Mouse (Mus musculus) limb, embryonic 11.5 days (tissue): Measurements from ENCODE around the gene Tmem62. TPM values are rescaled to one million over a fixed set of nuclear protein-coding genes. Genes with fewer than 3 reads are reported as not detected.

Experiments used
- ATAC-seq: fragments of 200-750 bp; cut with Nextera tagmentation; 2 replicates; pipeline ENCODE4 v1.8.0; 2017; ENCODE audit warnings: low read depth; ENCODE audit not compliant: insufficient number of reproducible peaks, low FRiP score, low TSS enrichment
- DNase-seq: peaks from one replicate; pipeline ENCODE4 v3.0.0-alpha.2; 2015; ENCODE audit warnings: low spot score
- H3K27ac ChIP-seq: fragments of 300-500 bp; sonication (generic); replicated peaks from 2 replicates; pipeline ENCODE4 v1.5.1; 2014; ENCODE audit warnings: low read depth, mild to moderate bottlenecking, low read length
- H3K27me3 ChIP-seq: fragments of 300-500 bp; sonication (generic); 2 replicates; pipeline ENCODE4 v1.6.1; 2014; ENCODE audit warnings: mild to moderate bottlenecking, low read length, mixed read lengths; ENCODE audit not compliant: control insufficient read depth, insufficient read depth
- H3K36me3 ChIP-seq: fragments of 300-500 bp; sonication (generic); 2 replicates; pipeline ENCODE4 v1.6.1; 2014; ENCODE audit warnings: mild to moderate bottlenecking, low read length, moderate library complexity, mixed read lengths; ENCODE audit not compliant: control insufficient read depth, insufficient read depth
- H3K4me1 ChIP-seq: fragments of 300-500 bp; sonication (generic); 2 replicates; pipeline ENCODE4 v1.6.1; 2014; ENCODE audit warnings: low read length, mixed read lengths; ENCODE audit not compliant: control insufficient read depth, insufficient read depth
- H3K4me2 ChIP-seq: fragments of 300-500 bp; sonication (generic); 2 replicates; pipeline ENCODE4 v1.6.1; 2014; ENCODE audit warnings: low read depth, mild to moderate bottlenecking, moderate library complexity; ENCODE audit not compliant: severe bottlenecking
- H3K4me3 ChIP-seq: fragments of 300-500 bp; sonication (generic); 2 replicates; pipeline ENCODE4 v1.5.1; 2014; ENCODE audit warnings: low read depth, low read length
- H3K9ac ChIP-seq: fragments of 300-500 bp; sonication (generic); 2 replicates; pipeline ENCODE4 v1.6.1; 2014; ENCODE audit warnings: mild to moderate bottlenecking, low read length
- H3K9me3 ChIP-seq: fragments of 300-500 bp; sonication (generic); 2 replicates; pipeline ENCODE4 v1.6.1; 2016; ENCODE audit warnings: low read length; ENCODE audit not compliant: control insufficient read depth
- WGBS: fragments of 180-500 bp; shearing (Covaris S2); extraction: QIAGEN DNeasy Blood & Tissue Kit; methylation state at CpG from one replicate; pipeline ENCODE4 v1.1.7; 2014; 5-methylcytosine and 5-hydroxymethylcytosine counted together
- polyA plus RNA-seq: library from polyadenylated mRNA; unstranded; fragments of >200 nt; fragmentation: Nextera tagmentation; extraction: Ambion mirVana; gene quantifications from 2 replicates; pipeline ENCODE4 v1.2.1, GENCODE M21; 2014

Tmem62 gene
- polyA plus RNA-seq, 1 experiment from 2014 or later = 0.93 TPM

DNA sequence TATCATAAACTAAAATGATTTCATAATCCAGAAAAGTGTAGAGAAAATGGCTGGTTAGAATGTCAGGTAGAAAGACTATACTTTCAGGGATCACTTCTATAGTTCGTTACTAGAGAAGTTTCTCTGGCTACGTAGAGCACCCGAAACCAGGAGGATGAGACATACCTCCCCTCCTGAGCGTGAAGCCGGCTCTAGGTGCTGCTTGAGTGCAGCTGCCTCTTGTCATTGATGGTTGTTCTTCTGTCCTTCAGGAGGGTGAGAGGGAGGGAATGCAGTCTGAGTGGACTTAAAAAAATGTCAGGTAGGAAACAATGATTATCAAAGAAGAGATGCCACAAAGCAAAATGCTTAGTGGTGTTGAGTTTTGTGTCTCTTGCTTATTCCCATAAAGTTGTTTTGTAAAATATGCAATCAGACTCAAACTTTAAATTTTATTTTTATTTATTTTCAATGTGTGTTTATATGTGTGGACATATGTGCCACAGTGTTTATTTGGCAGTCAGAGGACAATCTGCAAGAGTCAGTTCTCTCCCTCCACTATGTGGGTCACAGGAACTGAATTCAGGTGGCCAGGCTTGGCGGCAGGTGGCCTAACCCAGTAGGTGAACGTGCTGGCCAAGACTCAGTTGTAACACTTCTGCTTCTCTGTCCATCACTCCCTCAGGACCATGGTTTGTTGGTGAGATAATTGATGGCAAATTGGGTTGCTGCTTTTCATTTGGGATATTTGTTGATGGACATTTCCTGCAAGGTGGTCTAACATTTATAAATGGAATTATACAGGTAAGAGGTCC lies 27.4 kb downstream of the Tmem62 start:
- Histone ChIP-seq H3K27ac (no peak overlapping the region), H3K27me3 (no peaks in the 10 kb centered on the region), H3K9me3 (no peaks in the 10 kb centered on the region), H3K4me1 (peaks cover 4% of the 10 kb centered on the region; the same call in 1 of the 2 replicates), H3K4me3 (no peak overlapping the region), H3K4me2 (no peak overlapping the region), H3K9ac (no peak overlapping the region), H3K36me3 (no peaks in the 10 kb centered on the region)
- no peak for DNase-seq
- 82% methylated on average over 7 of the region's 7 CpGs for WGBS
- ATAC-seq = no peak

DNA sequence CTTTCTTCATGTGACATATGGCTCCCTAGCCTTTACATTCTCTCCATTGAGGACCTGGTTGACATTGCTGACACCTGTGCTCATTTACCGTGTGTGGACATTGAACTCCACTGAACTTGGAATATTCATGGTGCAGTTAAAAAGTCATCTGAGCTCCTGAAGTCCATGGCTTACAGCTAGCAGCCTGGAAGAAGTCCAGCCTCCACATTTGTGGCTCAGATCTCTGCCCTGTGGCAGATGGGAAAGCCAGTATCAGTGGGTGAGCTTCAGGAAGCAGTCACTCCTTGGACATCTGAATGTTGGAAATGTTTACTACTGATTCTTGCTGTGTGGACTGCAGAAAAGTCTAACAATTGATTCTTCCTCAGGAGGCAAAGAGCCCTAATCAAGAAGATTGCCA lies 30.2 kb downstream of the Tmem62 start:
- Histone ChIP-seq H3K9ac (no peak overlapping the region), H3K27me3 (no peaks in the 10 kb centered on the region), H3K9me3 (no peaks in the 10 kb centered on the region), H3K4me3 (no peak overlapping the region), H3K4me1 (peaks cover 6% of the 10 kb centered on the region; the same call in 1 of the 2 replicates), H3K27ac (no peak overlapping the region), H3K4me2 (no peak overlapping the region), H3K36me3 (no peaks in the 10 kb centered on the region)
- ATAC-seq = no peak
- 95% methylated on average over 1 of the region's 1 CpGs for WGBS
- no peak for DNase-seq

DNA sequence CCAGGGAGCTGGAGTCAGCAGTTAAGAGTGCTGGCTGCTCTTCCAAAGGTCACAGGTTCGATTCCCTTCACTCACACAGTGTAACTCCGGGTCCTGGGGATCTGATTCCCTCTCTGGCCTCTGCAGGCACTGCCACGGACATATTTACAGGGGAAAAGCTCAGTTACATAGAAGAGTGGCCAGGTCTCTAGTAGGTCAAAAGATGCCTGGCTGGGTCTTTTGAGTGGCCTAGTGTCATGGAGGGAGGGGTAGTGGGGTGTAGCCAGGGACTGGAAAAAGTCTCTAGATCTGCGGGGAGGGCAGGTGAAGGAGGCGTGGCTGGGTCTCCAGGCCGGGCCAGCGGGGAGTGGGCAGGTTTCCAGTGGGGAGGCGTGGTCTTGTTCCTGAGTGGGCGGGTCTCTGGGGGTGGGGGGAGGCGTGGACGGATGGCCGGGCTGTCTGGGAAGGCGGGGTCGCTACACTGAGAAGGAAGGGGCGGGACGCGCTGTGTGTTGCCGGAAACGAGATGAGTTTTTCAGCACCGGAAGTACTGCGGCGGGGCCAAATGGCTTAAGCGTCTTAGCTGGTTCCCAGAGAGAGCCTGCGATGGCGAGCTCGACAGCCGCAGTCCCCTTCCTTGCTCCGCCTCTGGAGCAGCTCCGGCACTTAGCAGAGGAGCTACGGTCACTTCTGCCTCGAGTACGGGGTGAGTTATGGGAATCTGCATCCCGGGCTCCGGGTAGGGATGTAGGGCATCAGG lies 31.3 kb downstream of the Tmem62 start, which contains the start of gene Ccndbp1:
Gene Ccndbp1 (plus strand): TSS at position 479 of the 739 bp plus-strand sequence.
- WGBS = 2% methylated on average over 34 of the region's 34 CpGs

DNA sequence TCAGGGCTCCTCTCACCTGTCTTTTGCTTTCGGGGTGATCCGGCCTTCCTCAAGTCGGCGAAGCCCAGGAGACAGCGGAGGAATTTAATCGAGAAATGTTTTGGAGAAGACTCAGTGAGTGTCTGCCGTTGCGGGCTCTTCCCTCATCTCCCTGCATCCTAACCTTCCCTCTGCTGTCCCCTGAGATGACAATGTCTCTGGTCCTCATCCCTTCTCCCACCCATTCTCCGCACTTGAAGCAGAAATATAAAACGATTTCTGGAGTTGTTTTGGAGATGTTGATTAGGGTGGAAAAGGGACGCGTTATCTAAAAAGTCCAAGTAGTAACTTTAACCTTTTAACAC lies 31.8 kb downstream of the Tmem62 start:
- no peak overlapping the region for H3K27ac ChIP-seq

More for the DNA sequence above, 31.3 kb downstream of the Tmem62 start, which contains the start of gene Ccndbp1:
- H3K9me3 ChIP-seq = no peaks in the 10 kb centered on the region
- peak within 1 kb of the TSS; percentile 64 for H3K4me3 ChIP-seq
- H3K4me1 ChIP-seq = peaks cover 6% of the 10 kb centered on the region; the same call in 1 of the 2 replicates
- H3K27ac ChIP-seq = no peak within 1 kb of the TSS
- ATAC-seq (peak; percentile 95), DNase-seq (peak; percentile 90)
- H3K36me3 ChIP-seq = no peaks in the 10 kb centered on the region
- H3K9ac ChIP-seq = peak within 1 kb of the TSS; percentile 52
- H3K4me2 ChIP-seq = peak within 1 kb of the TSS; percentile 86
- H3K27me3 ChIP-seq = no peaks in the 10 kb centered on the region

GRCm38 (mm10) chr2:121009071-121009677 lies 32.4 kb downstream of the Tmem62 start:
- ATAC-seq = no peak
- WGBS = 29% methylated on average over 5 of the region's 5 CpGs

More for the DNA sequence above, 31.8 kb downstream of the Tmem62 start:
- peak overlapping the region; percentile 86 for H3K4me2 ChIP-seq
- DNase-seq = no peak
- no peaks in the 10 kb centered on the region for H3K36me3 ChIP-seq
- WGBS = 2% methylated on average over 12 of the region's 12 CpGs
- H3K9ac ChIP-seq = peak overlapping the region; percentile 52
- H3K4me1 ChIP-seq = peaks cover 6% of the 10 kb centered on the region; the same call in 1 of the 2 replicates
- H3K4me3 ChIP-seq = peak overlapping the region; percentile 64
- H3K27me3 ChIP-seq = no peaks in the 10 kb centered on the region
- ATAC-seq = peak; percentile 14; the same call in 1 of the 2 replicates
- no peaks in the 10 kb centered on the region for H3K9me3 ChIP-seq

DNA sequence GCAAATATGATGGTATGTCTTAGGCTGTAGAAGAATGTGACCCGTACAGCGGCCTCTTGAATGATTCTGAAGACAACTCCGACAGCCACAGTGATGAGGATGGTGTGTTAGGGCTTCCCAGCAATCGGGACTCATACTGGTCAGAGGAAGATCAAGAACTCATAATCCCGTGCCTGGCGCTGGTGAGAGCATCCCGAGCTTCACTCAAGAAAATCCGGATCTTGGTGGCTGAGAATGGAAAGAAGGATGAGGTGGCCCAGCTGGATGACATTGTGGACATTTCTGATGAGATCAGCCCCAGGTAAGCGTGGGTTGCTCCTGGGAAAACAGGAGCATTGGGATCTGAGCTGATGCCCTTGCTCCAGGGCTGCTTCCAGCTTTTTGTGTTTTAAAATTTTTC lies 35.9 kb downstream of the Tmem62 start:
- Histone ChIP-seq H3K36me3 (peaks cover 3% of the 10 kb centered on the region; the same call in 1 of the 2 replicates), H3K27me3 (no peaks in the 10 kb centered on the region), H3K4me1 (peaks cover 6% of the 10 kb centered on the region; the same call in 1 of the 2 replicates), H3K4me3 (no peak overlapping the region), H3K9me3 (no peaks in the 10 kb centered on the region), H3K9ac (no peak overlapping the region), H3K4me2 (no peak overlapping the region), H3K27ac (no peak overlapping the region)
- DNase-seq (no peak), ATAC-seq (no peak)
- WGBS = 89% methylated on average over 9 of the region's 9 CpGs

More at GRCm38 (mm10) chr2:121009071-121009677, 32.4 kb downstream of the Tmem62 start:
- Histone ChIP-seq H3K4me1 (peaks cover 6% of the 10 kb centered on the region; the same call in 1 of the 2 replicates), H3K36me3 (no peaks in the 10 kb centered on the region), H3K27ac (no peak overlapping the region), H3K27me3 (no peaks in the 10 kb centered on the region), H3K9me3 (no peaks in the 10 kb centered on the region), H3K9ac (peak overlapping the region; percentile 52; the same call in 1 of the 2 replicates), H3K4me2 (peak overlapping the region; percentile 86), H3K4me3 (peak overlapping the region; percentile 64)
- no peak for DNase-seq

DNA sequence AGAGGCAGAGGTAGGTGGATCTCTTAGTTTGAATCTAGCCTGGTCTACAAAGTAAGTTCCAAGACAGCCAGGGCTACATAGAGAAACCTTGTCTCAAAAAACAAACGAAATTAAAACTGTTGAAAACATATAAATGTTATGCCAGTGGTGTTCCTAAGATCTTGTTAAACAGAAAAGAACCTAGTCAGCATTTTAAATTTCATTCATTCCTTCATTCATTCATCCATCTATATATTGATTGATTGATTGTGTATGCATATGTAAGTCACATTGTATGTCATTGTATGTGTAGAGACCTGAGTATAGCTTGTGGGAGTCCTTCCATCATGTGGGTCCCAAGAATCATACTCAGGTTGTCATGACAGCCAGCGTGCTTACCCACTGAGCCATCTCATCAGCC lies 38.7 kb downstream of the Tmem62 start:
- Histone ChIP-seq H3K4me1 (no peaks in the 10 kb centered on the region), H3K9me3 (no peaks in the 10 kb centered on the region), H3K27ac (no peak overlapping the region), H3K9ac (no peak overlapping the region), H3K4me3 (no peak overlapping the region), H3K36me3 (peaks cover 3% of the 10 kb centered on the region; the same call in 1 of the 2 replicates), H3K27me3 (no peaks in the 10 kb centered on the region), H3K4me2 (no peak overlapping the region)
- ATAC-seq (no peak), DNase-seq (no peak)
- WGBS = 91% methylated on average over 2 of the region's 2 CpGs

GRCm38 (mm10) chr2:121016226-121016625 lies 39.4 kb downstream of the Tmem62 start:
- H3K36me3 ChIP-seq = peaks cover 3% of the 10 kb centered on the region; the same call in 1 of the 2 replicates
- no peaks in the 10 kb centered on the region for H3K9me3 ChIP-seq
- H3K9ac ChIP-seq = no peak overlapping the region
- DNase-seq (no peak), ATAC-seq (no peak)
- no peak overlapping the region for H3K4me3 ChIP-seq
- H3K4me2 ChIP-seq = no peak overlapping the region
- H3K4me1 ChIP-seq = no peaks in the 10 kb centered on the region
- no peaks in the 10 kb centered on the region for H3K27me3 ChIP-seq
- 89% methylated on average over 9 of the region's 9 CpGs for WGBS
- no peak overlapping the region for H3K27ac ChIP-seq
